ENCODE assay signal across 9 mouse cellular contexts in the genomic region with DNA sequence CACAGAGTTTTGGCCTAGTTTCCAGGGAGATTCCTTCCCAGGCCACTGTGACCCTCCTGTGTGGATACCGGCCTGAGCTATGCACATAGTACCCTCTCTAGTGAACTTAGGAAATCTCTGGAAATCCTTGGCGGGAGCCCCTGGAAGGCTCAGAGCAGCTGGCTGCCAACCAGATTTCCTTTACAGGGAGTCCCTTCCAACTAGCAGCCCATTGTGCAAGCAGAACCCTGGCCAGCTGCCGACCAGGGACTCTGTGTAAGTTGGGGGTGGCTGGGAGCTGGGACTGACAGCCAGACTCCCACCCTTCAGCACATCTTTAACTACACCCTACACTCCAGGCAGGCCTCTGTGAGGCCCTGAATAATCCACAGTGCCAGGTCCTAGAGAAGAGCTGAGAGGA.
DNase-seq lines count a peak whose midpoint lies in the region; ATAC-seq lines count a peak whose summit lies in the region.
"Had no signal": no experiment of that assay in that cellular context is flagged by ENCODE, and none has a peak within 500 bp of the region (broad histone marks: within the 10 kb centered on the region; RNA-seq: fewer than 3 reads in every experiment).

No protein-coding gene starts in this region.

- no peak overlapping the region for H3K4me2 ChIP-seq in forebrain, embryonic 12.5 days
- no peak overlapping the region for H3K4me2 ChIP-seq in forebrain, embryonic 11.5 days (ENCODE audit: low read depth, low read length, severe bottlenecking)
- no peak overlapping the region for H3K4me2 ChIP-seq in heart, embryonic 11.5 days
- H3K4me2 ChIP-seq in stomach, embryonic 15.5 days: no peak overlapping the region
- H3K4me2 ChIP-seq: liver, embryonic 15.5 days had no signal

- no peak overlapping the region for H3K27ac ChIP-seq in forebrain, embryonic 12.5 days
- no peak overlapping the region for H3K27ac ChIP-seq in forebrain, embryonic 11.5 days (ENCODE audit: low read depth, low read length)
- H3K27ac ChIP-seq in heart, embryonic 11.5 days (ENCODE audit: low read depth, low read length): peak overlapping the region; percentile 71
- no peak overlapping the region for H3K27ac ChIP-seq in stomach, embryonic 15.5 days
- H3K27ac ChIP-seq: liver, embryonic 15.5 days had no signal

- no peaks in the 10 kb centered on the region for H3K9me3 ChIP-seq in forebrain, embryonic 12.5 days
- H3K9me3 ChIP-seq in forebrain, embryonic 11.5 days (ENCODE audit: control insufficient read depth, low read length): no peaks in the 10 kb centered on the region
- no peaks in the 10 kb centered on the region for H3K9me3 ChIP-seq in heart, embryonic 11.5 days (replicated peaks; ENCODE audit: control insufficient read depth, low read length)
- no peaks in the 10 kb centered on the region for H3K9me3 ChIP-seq in stomach, embryonic 15.5 days
- H3K9me3 ChIP-seq: liver, embryonic 15.5 days had no signal

- H3K27me3 ChIP-seq in forebrain, embryonic 12.5 days: no peaks in the 10 kb centered on the region
- H3K27me3 ChIP-seq in forebrain, embryonic 11.5 days (ENCODE audit: control insufficient read depth, insufficient read depth, low read length): no peaks in the 10 kb centered on the region
- no peaks in the 10 kb centered on the region for H3K27me3 ChIP-seq in heart, embryonic 11.5 days (ENCODE audit: control insufficient read depth, insufficient read depth, low read length)
- no peaks in the 10 kb centered on the region for H3K27me3 ChIP-seq in stomach, embryonic 15.5 days (replicated peaks)
- H3K27me3 ChIP-seq: liver, embryonic 15.5 days had no signal

- H3K4me1 ChIP-seq in forebrain, embryonic 12.5 days: peaks cover 4% of the 10 kb centered on the region; the same call in 1 of the 2 replicates
- H3K4me1 ChIP-seq in forebrain, embryonic 11.5 days (replicated peaks; ENCODE audit: control insufficient read depth, insufficient read depth, low read length): no peaks in the 10 kb centered on the region
- peaks cover 24% of the 10 kb centered on the region for H3K4me1 ChIP-seq in heart, embryonic 11.5 days (ENCODE audit: control insufficient read depth, insufficient read depth, low read length)
- no peaks in the 10 kb centered on the region for H3K4me1 ChIP-seq in stomach, embryonic 15.5 days
- H3K4me1 ChIP-seq: liver, embryonic 15.5 days had no signal

- DNase-seq in forebrain, embryonic 11.5 days (ENCODE audit: low spot score): no peak
- peak; percentile 42 for DNase-seq in fat pad, adult 2 months (ENCODE audit: extremely low read depth, low read depth, low spot score)
- peak; percentile 54 to 71 for DNase-seq in kidney, postnatal 36 days
- peak; percentile 88 for DNase-seq in lung, postnatal 10 days

- no peaks in the 10 kb centered on the region for H3K36me3 ChIP-seq in forebrain, embryonic 12.5 days (replicated peaks)
- H3K36me3 ChIP-seq in forebrain, embryonic 11.5 days (ENCODE audit: control insufficient read depth, insufficient read depth, low read length): no peaks in the 10 kb centered on the region
- no peaks in the 10 kb centered on the region for H3K36me3 ChIP-seq in heart, embryonic 11.5 days (ENCODE audit: control insufficient read depth, insufficient read depth, low read length)
- no peaks in the 10 kb centered on the region for H3K36me3 ChIP-seq in stomach, embryonic 15.5 days
- H3K36me3 ChIP-seq: liver, embryonic 15.5 days had no signal

- 52% methylated on average over 3 of the region's 3 CpGs for whole genome bisulfite sequencing in forebrain, embryonic 12.5 days
- WGBS in forebrain, embryonic 11.5 days: 54% methylated on average over 3 of the region's 3 CpGs
- 21% methylated on average over 3 of the region's 3 CpGs for WGBS in heart, embryonic 11.5 days (ENCODE audit: insufficient replicate concordance)
- 25% methylated on average over 3 of the region's 3 CpGs for WGBS in stomach, embryonic 15.5 days

- no peak overlapping the region for H3K4me3 ChIP-seq in forebrain, embryonic 12.5 days (replicated peaks)
- H3K4me3 ChIP-seq in forebrain, embryonic 11.5 days (ENCODE audit: low read depth, low read length): no peak overlapping the region
- no peak overlapping the region for H3K4me3 ChIP-seq in heart, embryonic 11.5 days (ENCODE audit: low read depth, low read length)
- no peak overlapping the region for H3K4me3 ChIP-seq in stomach, embryonic 15.5 days (replicated peaks)
- H3K4me3 ChIP-seq: liver, embryonic 15.5 days had no signal

- ATAC-seq in forebrain, embryonic 12.5 days (ENCODE audit: low FRiP score): peak; percentile 58; the same call in 1 of the 2 replicates
- no peak for ATAC-seq in forebrain, embryonic 11.5 days (replicated peaks; ENCODE audit: low FRiP score)
- ATAC-seq in heart, embryonic 11.5 days (replicated peaks; ENCODE audit: insufficient number of reproducible peaks, low FRiP score, low TSS enrichment): peak; percentile 52; the same call in 1 of the 2 replicates
- peak; percentile 43; the same call in 1 of the 2 replicates for ATAC-seq in stomach, embryonic 15.5 days (ENCODE audit: insufficient read depth, low FRiP score, low read depth)
- ATAC-seq in megakaryocyte-erythroid progenitor cell, adult 5-6 weeks (replicated peaks; ENCODE audit: low FRiP score, low TSS enrichment, poor library complexity, severe bottlenecking): no peak

- H3K9ac ChIP-seq in forebrain, embryonic 12.5 days: no peak overlapping the region
- H3K9ac ChIP-seq in forebrain, embryonic 11.5 days (ENCODE audit: low read length): no peak overlapping the region
- H3K9ac ChIP-seq in heart, embryonic 11.5 days (ENCODE audit: low read depth, low read length): no peak overlapping the region
- no peak overlapping the region for H3K9ac ChIP-seq in stomach, embryonic 15.5 days
- H3K9ac ChIP-seq: liver, embryonic 15.5 days had no signal

Comparison
In these comparisons a context has a peak if more than half of its experiments do, and no peak if none do; other contexts are left out.
1. ATAC-seq: peak in forebrain, embryonic 12.5 days (single experiment), heart, embryonic 11.5 days (single experiment) and stomach, embryonic 15.5 days (single experiment); none in forebrain, embryonic 11.5 days (single experiment) and megakaryocyte-erythroid progenitor cell, adult 5-6 weeks (single experiment).